Mouse (Mus musculus): Measurements from ENCODE around the gene Adgrb3.

Adgrb3 gene

GRCm38 (mm10) chr1:25281471-25281870 is 548.0 kb downstream of the Adgrb3 start:
- DNase-seq (ENCODE audit: low spot score): no peak

- no peak for DNase-seq (ENCODE audit: low spot score)
These were observed 578.9 kb downstream of the Adgrb3 start for GRCm38 (mm10) chr1:25250562-25250961.

GRCm38 (mm10) chr1:25242436-25242835 is 587.1 kb downstream of the Adgrb3 start:
- DNase-seq (ENCODE audit: low spot score): no peak

GRCm38 (mm10) chr1:25229245-25229750 is 600.2 kb downstream of the Adgrb3 start:
- no peak for DNase-seq (ENCODE audit: low spot score)

- peak; percentile 87 for DNase-seq (ENCODE audit: low spot score)
These were observed 600.9 kb downstream of the Adgrb3 start for GRCm38 (mm10) chr1:25228381-25229244.

GRCm38 (mm10) chr1:25227880-25228279 is 601.6 kb downstream of the Adgrb3 start:
- no peak for DNase-seq (ENCODE audit: low spot score)

GRCm38 (mm10) chr1:25204636-25205035 is 624.9 kb downstream of the Adgrb3 start:
- DNase-seq (ENCODE audit: low spot score): peak; percentile 17

- no peak for DNase-seq (ENCODE audit: low spot score)
These were observed 630.1 kb downstream of the Adgrb3 start for GRCm38 (mm10) chr1:25199392-25199791.

GRCm38 (mm10) chr1:25191986-25192385 is 637.5 kb downstream of the Adgrb3 start:
- no peak for DNase-seq (ENCODE audit: low spot score)

GRCm38 (mm10) chr1:25189261-25189660 is 640.2 kb downstream of the Adgrb3 start:
- peak; percentile 57 for DNase-seq (ENCODE audit: low spot score)

- no peak for DNase-seq (ENCODE audit: low spot score)
These were observed 643.6 kb downstream of the Adgrb3 start for GRCm38 (mm10) chr1:25185909-25186308.

- no peak for DNase-seq (ENCODE audit: low spot score)
These were observed 647.6 kb downstream of the Adgrb3 start for GRCm38 (mm10) chr1:25181881-25182280.

- no peak for DNase-seq (ENCODE audit: low spot score)
These were observed 648.9 kb downstream of the Adgrb3 start for GRCm38 (mm10) chr1:25180615-25181014.

GRCm38 (mm10) chr1:25179860-25180582 is 649.5 kb downstream of the Adgrb3 start:
- DNase-seq (ENCODE audit: low spot score): no peak

- peak; percentile 24 for DNase-seq (ENCODE audit: low spot score)
These were observed 651.0 kb downstream of the Adgrb3 start for GRCm38 (mm10) chr1:25178347-25179130.

GRCm38 (mm10) chr1:25167120-25167519 is 662.4 kb downstream of the Adgrb3 start:
- DNase-seq (ENCODE audit: low spot score): no peak

GRCm38 (mm10) chr1:25166036-25166796 is 663.3 kb downstream of the Adgrb3 start:
- no peak for DNase-seq (ENCODE audit: low spot score)

- DNase-seq (ENCODE audit: low spot score): no peak
These were observed 665.9 kb downstream of the Adgrb3 start for GRCm38 (mm10) chr1:25163561-25163960.

- DNase-seq (ENCODE audit: low spot score): no peak
These were observed 683.3 kb downstream of the Adgrb3 start for GRCm38 (mm10) chr1:25146206-25146605.

- DNase-seq (ENCODE audit: low spot score): no peak
These were observed 697.2 kb downstream of the Adgrb3 start for GRCm38 (mm10) chr1:25132150-25132824.

GRCm38 (mm10) chr1:25115512-25115911 is 714.0 kb downstream of the Adgrb3 start:
- no peak for DNase-seq (ENCODE audit: low spot score)
